Mouse (Mus musculus) MEL (cell line): Measurements from ENCODE around the gene Creg2. TPM values are rescaled to one million over a fixed set of nuclear protein-coding genes. Genes with fewer than 3 reads are reported as not detected.

Experiments used
- DNase-seq: peaks from one replicate; pipeline ENCODE4 v3.0.0; 2011; ENCODE audit warnings: low read depth, low spot score
- H3K27ac ChIP-seq: 2 replicates; pipeline ENCODE4 v1.5.1; 2012; ENCODE audit warnings: low read depth, mild to moderate bottlenecking, control low read depth, low read length, moderate library complexity; ENCODE audit not compliant: control insufficient read depth
- H3K27me3 ChIP-seq, 2 experiments: fragments of 150-350 bp in 1 of 2; sonication (generic) in 1 of 2; 2 replicates each; pipeline ENCODE4 v1.6.1; 2012; ENCODE audit warnings: low read length in 2 of 2, mild to moderate bottlenecking in 2 of 2, improper control_type of control experiment in 1 of 2, moderate library complexity in 1 of 2; ENCODE audit not compliant: insufficient read depth in 2 of 2, control insufficient read depth in 1 of 2
- H3K36me3 ChIP-seq, 2 experiments: 2 replicates each; pipeline ENCODE4 v1.6.1; 2012 to 2014; ENCODE audit warnings: low read length in 2 of 2, improper control_type of control experiment in 1 of 2, inconsistent platforms in 1 of 2, mild to moderate bottlenecking in 1 of 2; ENCODE audit not compliant: insufficient read depth in 2 of 2, control insufficient read depth in 1 of 2
- H3K4me1 ChIP-seq, 2 experiments: fragments of 150-350 bp in 1 of 2; sonication (generic) in 1 of 2; 2 replicates each; pipeline ENCODE4 v1.6.1; 2012; ENCODE audit warnings: low read length in 2 of 2, improper control_type of control experiment in 1 of 2, mild to moderate bottlenecking in 1 of 2; ENCODE audit not compliant: insufficient read depth in 2 of 2, control insufficient read depth in 1 of 2
- H3K4me3 ChIP-seq, 2 experiments: fragments of 150-350 bp in 1 of 2; sonication (generic) in 1 of 2; 2 replicates each; pipeline ENCODE4 v1.5.1; 2012; ENCODE audit warnings: low read depth in 2 of 2, low read length in 2 of 2, mild to moderate bottlenecking in 2 of 2, moderate library complexity in 2 of 2, control low read depth in 1 of 2, improper control_type of control experiment in 1 of 2; ENCODE audit not compliant: control insufficient read depth in 1 of 2, insufficient read depth in 1 of 2
- H3K79me2 ChIP-seq: 2 replicates; pipeline ENCODE4 v1.6.1; 2012; ENCODE audit warnings: mild to moderate bottlenecking, low read length, moderate library complexity; ENCODE audit not compliant: control insufficient read depth, poor library complexity, insufficient read depth
- H3K9ac ChIP-seq: 2 replicates; pipeline ENCODE4 v1.6.1; 2012; ENCODE audit warnings: low read depth, mild to moderate bottlenecking, control low read depth, low read length, moderate library complexity; ENCODE audit not compliant: control insufficient read depth, poor library complexity, severe bottlenecking
- H3K9me3 ChIP-seq: fragments of 150-350 bp; sonication (generic); replicated peaks from 2 replicates; pipeline ENCODE4 v1.6.1; 2012; ENCODE audit warnings: mild to moderate bottlenecking, low read length, improper control_type of control experiment, moderate library complexity; ENCODE audit not compliant: insufficient read depth
- CTCF ChIP-seq, 3 experiments: IDR thresholded peaks in 2 of 3; conservative IDR thresholded peaks in 1 of 3; 2 replicates each; pipeline ENCODE4 v1.5.1; 2011 to 2012; ENCODE audit warnings: low read length in 3 of 3, low read depth in 2 of 3, mild to moderate bottlenecking in 2 of 3, improper control_type of control experiment in 1 of 3, inconsistent platforms in 1 of 3, mixed read lengths in 1 of 3, moderate library complexity in 1 of 3; ENCODE audit not compliant: control insufficient read depth in 1 of 3, insufficient read depth in 1 of 3, poor library complexity in 1 of 3, severe bottlenecking in 1 of 3
- EP300 ChIP-seq, 2 experiments: IDR thresholded peaks; 2 replicates each; pipeline ENCODE4 v1.6.1; 2011; ENCODE audit warnings: improper control_type of control experiment in 2 of 2, low read length in 2 of 2, low read depth in 1 of 2, mild to moderate bottlenecking in 1 of 2
- ETS1 ChIP-seq: IDR thresholded peaks from 2 replicates; pipeline ENCODE4 v1.6.1; 2012; ENCODE audit warnings: low read depth, mild to moderate bottlenecking, inconsistent platforms, low read length, improper control_type of control experiment, moderate library complexity
- GATA1 ChIP-seq: IDR thresholded peaks from 2 replicates; pipeline ENCODE4 v1.6.1; 2011; ENCODE audit warnings: low read depth, low read length, improper control_type of control experiment
- HCFC1 ChIP-seq: IDR thresholded peaks from 2 replicates; pipeline ENCODE4 v1.6.1; 2012; ENCODE audit warnings: low read depth, mild to moderate bottlenecking, inconsistent platforms, low read length, improper control_type of control experiment, moderate library complexity
- MAFK ChIP-seq: IDR thresholded peaks from 2 replicates; pipeline ENCODE4 v1.6.1; 2011; ENCODE audit warnings: low read depth, mild to moderate bottlenecking, low read length, improper control_type of control experiment, borderline replicate concordance
- MAX ChIP-seq: IDR thresholded peaks from 2 replicates; pipeline ENCODE4 v1.6.1; 2011; ENCODE audit warnings: low read length, improper control_type of control experiment
- MYB ChIP-seq: IDR thresholded peaks from 2 replicates; pipeline ENCODE4 v1.6.1; 2011; ENCODE audit warnings: mild to moderate bottlenecking, low read depth, low read length, improper control_type of control experiment
- MYC ChIP-seq: IDR thresholded peaks from 2 replicates; pipeline ENCODE4 v1.6.1; 2011; ENCODE audit warnings: low read depth, mild to moderate bottlenecking, low read length, improper control_type of control experiment, moderate library complexity
- NELFE ChIP-seq: IDR thresholded peaks from 2 replicates; pipeline ENCODE4 v1.6.1; 2011; ENCODE audit warnings: low read depth, low read length, improper control_type of control experiment
- POLR2A ChIP-seq, 2 experiments: IDR thresholded peaks; 2 replicates each; pipeline ENCODE4 v1.6.1; 2011 to 2012; ENCODE audit warnings: low read length in 2 of 2, mild to moderate bottlenecking in 2 of 2, control low read depth in 1 of 2, improper control_type of control experiment in 1 of 2, low read depth in 1 of 2, moderate library complexity in 1 of 2; ENCODE audit not compliant: control insufficient read depth in 1 of 2, insufficient read depth in 1 of 2, poor library complexity in 1 of 2
- RCOR1 ChIP-seq: IDR thresholded peaks from 2 replicates; pipeline ENCODE4 v1.6.1; 2012; ENCODE audit warnings: low read depth, mild to moderate bottlenecking, inconsistent platforms, low read length, improper control_type of control experiment
- SMC3 ChIP-seq: IDR thresholded peaks from 2 replicates; pipeline ENCODE4 v1.6.1; 2011; ENCODE audit warnings: low read depth, low read length, improper control_type of control experiment
- TAL1 ChIP-seq: IDR thresholded peaks from 2 replicates; pipeline ENCODE4 v1.6.1; 2012; ENCODE audit warnings: mild to moderate bottlenecking, inconsistent platforms, low read length, moderate library complexity, mixed read lengths
- TBP ChIP-seq: IDR thresholded peaks from 2 replicates; pipeline ENCODE4 v1.8.0; 2011; ENCODE audit warnings: low read depth, low read length, improper control_type of control experiment
- TCF12 ChIP-seq: IDR thresholded peaks from 2 replicates; pipeline ENCODE4 v1.6.1; 2014; ENCODE audit warnings: low read depth, mild to moderate bottlenecking, inconsistent platforms, low read length, improper control_type of control experiment, moderate library complexity
- UBTF ChIP-seq: IDR thresholded peaks from 2 replicates; pipeline ENCODE4 v1.6.1; 2012; ENCODE audit warnings: low read depth, mild to moderate bottlenecking, inconsistent platforms, low read length, improper control_type of control experiment, moderate library complexity, borderline replicate concordance; ENCODE audit not compliant: insufficient read depth
- USF2 ChIP-seq, 2 experiments: IDR thresholded peaks; 2 replicates each; pipeline ENCODE4 v1.6.1; 2011 to 2012; ENCODE audit warnings: improper control_type of control experiment in 2 of 2, low read length in 2 of 2, borderline replicate concordance in 1 of 2, inconsistent platforms in 1 of 2, low read depth in 1 of 2, mild to moderate bottlenecking in 1 of 2; ENCODE audit not compliant: insufficient read depth in 1 of 2
- ZKSCAN1 ChIP-seq: IDR thresholded peaks from 2 replicates; pipeline ENCODE4 v1.6.1; 2012; ENCODE audit warnings: low read depth, mild to moderate bottlenecking, inconsistent platforms, low read length, improper control_type of control experiment, moderate library complexity
- ZNF384 ChIP-seq: IDR thresholded peaks from 2 replicates; pipeline ENCODE4 v1.6.1; 2012; ENCODE audit warnings: low read depth, mild to moderate bottlenecking, inconsistent platforms, low read length, improper control_type of control experiment
- polyA plus RNA-seq, 2 experiments: library from polyadenylated mRNA; stranded (reverse) in 1 of 2; unstranded in 1 of 2; fragments of >175 nt in 1 of 2; fragments of >200 nt in 1 of 2; gene quantifications; 2 replicates each; pipeline versions ENCODE4 v1.2.1 to v1.2.4; 2012; ENCODE audit warnings: low replicate concordance in 2 of 2, low read depth in 1 of 2; ENCODE audit not compliant: insufficient read length in 2 of 2, insufficient read depth in 1 of 2, missing spikeins in 1 of 2
- total RNA-seq: library from RNA; depleted of rRNA; stranded (reverse); fragments of 300-350 nt; gene quantifications from 2 replicates; pipeline ENCODE4 v1.2.3, GENCODE M21; 2012

The Creg2 gene
- total and polyA plus RNA-seq, 3 experiments = not detected

DNA sequence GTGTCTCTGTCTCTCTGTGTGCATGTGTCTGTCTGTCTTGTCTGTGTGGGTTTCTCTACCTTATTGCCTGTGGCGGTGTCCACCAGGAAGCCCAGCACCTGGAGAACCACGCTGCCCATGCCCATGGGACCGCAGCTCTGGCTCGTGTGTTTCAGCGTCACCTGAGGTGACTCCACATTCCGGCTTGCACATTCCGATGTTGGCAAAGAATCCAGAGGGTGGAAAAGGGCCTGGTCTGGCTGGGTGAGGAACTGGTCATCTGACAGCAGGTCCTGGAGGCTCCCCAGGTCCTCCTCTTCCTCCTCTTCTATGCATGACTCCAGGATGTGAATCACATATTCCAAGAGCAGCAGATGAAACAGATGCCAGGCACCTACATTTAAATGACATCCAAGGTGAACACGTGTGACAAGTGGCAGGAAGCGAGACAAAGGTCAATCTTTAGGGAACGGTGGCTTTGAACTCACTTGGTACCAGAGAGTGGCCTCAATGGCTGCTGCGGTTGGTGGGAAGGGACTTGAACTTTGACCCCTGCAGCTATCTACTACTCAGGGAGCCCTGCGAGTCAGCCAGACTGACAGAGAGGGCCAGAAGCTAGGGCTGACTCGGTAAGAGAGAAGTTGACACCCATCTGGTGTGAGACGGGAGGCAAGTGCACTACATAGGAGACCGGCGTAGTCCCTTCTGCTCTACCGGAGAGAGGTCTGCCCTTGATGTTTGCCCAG lies 19.1 kb upstream of the Creg2 start:
- no peaks in the 10 kb centered on the region for H3K4me1 ChIP-seq
- TF ChIP-seq MYB (no peak), USF2 (IDR thresholded peaks at IDR 0.05; ENCODE audit: borderline replicate concordance in 1 of 2, insufficient read depth in 1 of 2, low read depth in 1 of 2, low read length in 2 of 2) (no peak), SMC3 (no peak), TCF12 (no peak), GATA1 (no peak), UBTF (no peak), POLR2A (IDR thresholded peaks at IDR 0.05; ENCODE audit: control insufficient read depth in 1 of 2, insufficient read depth in 1 of 2, low read depth in 1 of 2, low read length in 2 of 2, poor library complexity in 1 of 2) (no peak), CTCF (IDR thresholded peaks at IDR 0.05 in 2 of 3, conservative IDR thresholded peaks at IDR 0.05 in 1 of 3; ENCODE audit: control insufficient read depth in 1 of 3, insufficient read depth in 1 of 3, low read depth in 2 of 3, low read length in 3 of 3, poor library complexity in 1 of 3, severe bottlenecking in 1 of 3) (no peak), ZNF384 (no peak), TAL1 (no peak), RCOR1 (no peak), MAFK (no peak), EP300 (IDR thresholded peaks at IDR 0.05; ENCODE audit: low read depth in 1 of 2, low read length in 2 of 2) (no peak), MAX (no peak), NELFE (no peak), ZKSCAN1 (no peak), TBP (no peak)
- H3K9ac ChIP-seq = no peak overlapping the region
- H3K36me3 ChIP-seq = no peaks in the 10 kb centered on the region
- no peaks in the 10 kb centered on the region for H3K79me2 ChIP-seq
- no peak overlapping the region for H3K4me3 ChIP-seq
- H3K9me3 ChIP-seq = no peaks in the 10 kb centered on the region
- H3K27ac ChIP-seq = no peak overlapping the region
- DNase-seq = no peak
- 0 out of 4 replicates have a peak, but pooled peaks cover 0 to 3% of the 10 kb centered on the region in 2 experiments for H3K27me3 ChIP-seq

- Histone ChIP-seq H3K9me3 (no peaks in the 10 kb centered on the region), H3K4me1 (no peaks in the 10 kb centered on the region), H3K27me3 (0 out of 4 replicates have a peak, but pooled peaks cover 0 to 3% of the 10 kb centered on the region in 2 experiments), H3K9ac (no peak overlapping the region), H3K27ac (no peak overlapping the region), H3K4me3 (no peak overlapping the region), H3K79me2 (no peaks in the 10 kb centered on the region), H3K36me3 (no peaks in the 10 kb centered on the region)
- no peak for TF ChIP-seq HCFC1
- no peak for TF ChIP-seq ZKSCAN1
- TF ChIP-seq MYC = no peak
- no peak for TF ChIP-seq SMC3
- no peak for TF ChIP-seq ZNF384
- TF ChIP-seq USF2 (IDR thresholded peaks at IDR 0.05; ENCODE audit: borderline replicate concordance in 1 of 2, insufficient read depth in 1 of 2, low read depth in 1 of 2, low read length in 2 of 2) = no peak
- no peak for TF ChIP-seq MAFK
- TF ChIP-seq ETS1 = no peak
- no peak for TF ChIP-seq TAL1
- DNase-seq = no peak
These were observed 15.5 kb upstream of the Creg2 start for GRCm38 (mm10) chr1:39666751-39667252.
